Mouse (Mus musculus): ENCODE results near the gene Spic. TPM values are rescaled to one million over a fixed set of nuclear protein-coding genes. Genes with fewer than 3 reads are reported as not detected.
A peak's percentile ranks its signal among the peaks of the same experiment; 100 is the strongest.
"Not testable (repeated sequence)": the region's sequence is repeated elsewhere in the genome, so short reads cannot be mapped to it uniquely, and the experiment has no call there.

Gene Spic
- not detected for total RNA-seq (2021)

DNA sequence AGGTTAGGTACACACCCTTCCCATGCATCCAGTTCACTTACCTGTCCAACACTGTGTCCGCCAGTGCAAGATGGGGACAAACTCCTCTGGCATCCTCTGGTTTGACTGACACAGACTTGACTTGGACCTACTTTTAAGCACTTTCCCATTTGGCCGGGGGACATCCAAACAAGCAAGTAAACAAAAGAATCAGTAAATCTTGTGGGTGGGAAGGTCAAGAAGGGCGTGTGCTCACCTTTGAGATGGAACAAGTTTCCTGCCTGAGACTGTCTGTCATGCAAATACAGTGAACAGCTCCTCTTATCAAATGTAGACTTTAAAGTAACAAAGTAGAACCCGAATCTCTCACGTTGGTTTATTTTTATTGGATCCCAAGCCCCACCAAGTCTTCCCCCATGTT, at the start of gene Spic:
Gene Spic, minus strand, starts transcription at position 91 of the 400 bp plus-strand sequence.
- DNase-seq, result no peak

DNA sequence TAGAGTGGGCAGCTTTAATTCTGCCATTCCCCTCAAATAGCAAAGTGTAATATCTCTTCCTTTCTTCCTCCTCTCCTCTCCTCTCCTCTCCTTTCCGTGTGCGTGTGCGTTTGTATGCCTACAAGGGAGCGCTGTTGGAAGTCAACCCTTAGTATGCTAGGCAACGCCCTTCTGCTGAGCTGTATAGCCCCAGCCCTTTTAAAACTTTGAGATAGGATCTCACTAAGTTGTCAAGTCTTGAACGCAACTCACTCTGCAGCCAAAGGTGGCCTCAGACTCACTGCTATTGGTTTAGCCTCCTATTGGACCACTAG, 47.5 kb upstream of the Spic start:
- no peak for DNase-seq

DNA sequence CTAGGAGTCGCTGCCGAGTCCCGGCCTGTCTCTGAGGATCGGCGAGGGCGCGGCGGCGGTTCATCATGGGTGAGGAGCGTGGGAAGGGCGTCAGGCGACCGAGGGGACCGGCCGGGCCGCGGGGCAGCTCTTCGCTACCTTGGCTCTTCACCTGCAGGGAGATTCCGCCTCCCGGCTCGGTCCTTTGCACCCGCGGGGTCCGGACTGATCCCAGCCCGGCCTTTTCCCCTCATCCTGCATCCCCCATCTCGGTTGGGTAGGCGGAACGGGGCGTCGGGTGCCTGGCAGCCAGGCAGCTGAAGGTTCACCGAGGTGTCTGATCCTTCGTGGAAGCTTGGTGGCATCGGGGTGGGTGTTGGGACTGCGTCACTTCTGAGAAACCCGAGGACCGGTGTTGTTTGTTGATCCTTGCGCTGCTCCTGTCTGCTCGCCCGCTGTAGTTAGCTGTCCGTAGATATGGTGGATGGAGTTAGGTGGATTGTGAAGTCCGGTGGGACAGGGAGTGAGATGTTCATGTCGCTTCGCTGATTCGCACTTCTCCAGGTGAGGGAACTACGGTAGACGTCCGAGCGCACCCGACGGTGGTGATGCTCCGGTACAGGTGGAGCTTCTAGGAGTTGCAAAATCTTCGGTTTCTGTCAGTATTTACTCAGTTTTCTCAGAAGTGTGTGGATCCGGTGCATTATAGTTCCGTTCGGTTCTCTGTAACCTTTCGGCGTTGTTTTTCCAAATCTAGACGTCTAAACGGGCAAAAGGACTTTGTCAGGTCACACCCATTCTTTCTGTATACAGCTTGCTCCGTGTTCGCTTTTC, 46.9 kb upstream of the Spic start:
- DNase-seq, result no peak

DNA sequence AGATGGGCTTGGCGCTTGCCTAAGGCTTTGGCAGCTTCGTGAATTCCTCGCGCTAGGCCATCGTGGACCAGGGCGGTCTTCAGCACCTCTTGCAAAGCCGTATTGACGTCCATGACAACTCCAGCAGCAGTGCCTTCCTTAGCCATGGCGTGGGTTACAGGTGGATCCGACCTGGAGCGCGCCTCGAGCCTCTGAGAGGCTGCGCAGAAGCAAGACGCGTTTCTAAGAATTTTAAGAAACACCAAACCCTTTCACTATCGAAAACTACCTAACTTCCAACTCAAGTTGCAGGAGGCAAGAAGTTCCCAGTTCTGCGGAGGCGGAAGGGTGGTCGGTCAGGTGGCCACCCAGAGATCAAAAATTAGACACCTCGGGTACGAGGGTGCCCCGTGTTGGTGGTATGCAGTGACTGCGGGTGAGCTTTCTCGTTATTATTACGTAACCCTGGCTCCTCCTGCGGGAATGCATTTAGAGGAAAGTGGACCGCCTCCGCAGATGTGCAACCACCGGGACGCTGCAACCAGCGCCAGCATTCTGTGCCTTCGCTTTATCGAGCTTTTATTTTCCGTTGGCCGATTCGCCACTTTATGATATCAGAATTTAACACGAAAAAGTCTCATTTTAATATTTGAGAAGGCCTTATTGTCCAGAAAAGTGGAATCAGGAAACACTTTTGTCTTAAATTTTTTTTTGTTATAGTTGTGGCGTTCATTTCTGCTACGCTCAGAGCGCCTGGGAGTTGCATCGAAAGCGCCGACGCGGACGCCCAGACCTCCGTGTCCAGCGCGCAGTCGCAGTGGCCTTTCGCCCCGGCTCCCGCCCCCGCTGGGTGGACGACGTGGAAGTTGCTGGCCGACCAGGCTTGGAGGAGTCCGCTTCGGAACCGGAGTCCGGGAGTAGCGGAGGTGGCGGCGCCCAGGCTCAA, 46.0 kb upstream of the Spic start, which contains the start of gene Arl1:
Gene Arl1, plus strand, starts transcription at position 288 of the 925 bp plus-strand sequence.
- DNase-seq, result peak; percentile 96

DNA sequence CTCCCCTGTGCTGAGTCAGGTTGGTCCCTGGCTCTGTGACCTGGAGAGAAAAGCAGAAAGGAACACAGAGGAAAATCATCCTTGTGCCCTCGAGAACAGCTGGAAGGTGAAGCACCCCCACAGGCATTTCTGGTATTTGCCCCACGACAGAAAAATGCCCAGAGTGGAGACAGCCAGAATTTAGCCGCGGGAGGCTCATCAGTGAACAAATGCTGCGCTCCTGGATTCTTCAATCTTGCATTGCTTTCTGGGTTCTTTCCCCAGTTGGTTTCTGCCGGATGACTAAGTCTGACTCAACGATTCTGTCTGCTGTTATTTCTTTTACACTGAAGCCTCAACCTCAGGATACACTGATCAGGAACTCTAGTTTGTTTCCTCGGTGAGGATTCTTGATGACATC, 43.4 kb upstream of the Spic start:
- no peak for DNase-seq

DNA sequence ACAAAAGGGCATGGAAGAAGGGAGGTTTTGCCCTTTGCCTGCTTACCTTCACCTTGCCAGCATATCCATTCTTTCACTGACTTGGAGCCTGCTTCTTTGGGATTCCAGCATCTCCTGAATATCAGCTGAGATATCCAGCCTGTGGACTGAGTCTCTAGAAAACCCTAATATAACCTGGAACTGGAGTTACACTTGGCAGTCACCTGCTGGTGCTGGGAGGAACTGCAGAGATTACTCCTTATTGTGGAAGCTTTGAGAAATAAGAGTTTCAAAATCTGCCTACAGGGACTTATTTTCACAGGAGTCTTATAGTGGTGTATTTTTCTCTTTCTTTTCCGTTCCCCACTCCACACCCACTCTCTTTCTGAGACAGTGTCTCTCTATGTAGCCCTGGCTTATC, 42.3 kb upstream of the Spic start:
- peak; percentile 52 for DNase-seq

DNA sequence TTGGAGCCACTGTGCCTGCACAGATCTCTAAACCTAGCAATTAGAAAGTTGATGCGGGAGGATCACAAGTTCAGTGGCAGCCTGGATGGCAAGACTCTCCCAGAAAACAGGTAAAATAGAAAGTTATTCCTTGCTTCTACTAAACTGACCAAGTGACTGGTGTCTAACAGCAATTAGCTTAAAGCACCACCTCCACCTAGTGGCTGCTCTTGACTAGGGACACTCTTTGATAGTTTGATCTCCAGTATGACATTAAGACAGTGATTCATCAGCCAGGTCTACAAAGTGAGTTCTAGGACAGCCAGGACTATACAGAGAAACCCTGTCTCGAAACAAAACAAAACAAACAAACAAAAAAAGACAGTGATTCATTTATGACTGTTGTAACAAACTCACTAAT, 40.5 kb upstream of the Spic start:
- DNase-seq, result peak; percentile 21

DNA sequence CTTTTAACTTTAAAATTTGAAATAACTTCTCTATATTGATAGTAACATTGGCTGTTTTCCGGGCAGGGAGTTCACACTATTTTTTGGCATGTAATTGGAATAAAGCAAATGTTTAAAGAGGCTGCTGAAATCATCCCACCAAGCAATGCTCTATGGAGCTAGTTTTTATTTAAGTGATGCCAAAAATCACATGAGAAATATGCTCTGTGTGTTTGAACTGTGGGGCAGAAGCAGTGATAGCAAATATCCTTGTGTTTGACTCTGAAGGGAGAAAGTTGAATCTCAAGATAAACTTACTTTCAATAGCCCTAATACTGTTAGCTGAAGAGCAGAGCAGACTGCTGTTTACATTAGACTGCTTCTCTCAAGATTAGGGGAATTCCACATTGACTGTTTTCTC, 34.8 kb upstream of the Spic start:
- no peak for DNase-seq

DNA sequence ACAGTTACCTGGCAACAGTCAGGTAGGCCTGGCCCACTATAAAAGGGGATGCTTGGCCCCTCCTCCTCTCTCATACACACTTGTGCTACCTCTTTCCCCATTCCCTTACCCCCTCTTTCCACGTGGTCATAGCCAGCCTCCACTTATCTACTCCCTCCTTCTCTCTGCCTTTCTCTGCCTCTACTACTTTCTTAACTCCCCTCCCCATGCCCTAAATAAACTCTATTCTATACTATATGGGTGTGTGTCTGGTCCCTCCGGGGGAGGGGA, 32.9 kb upstream of the Spic start:
- DNase-seq, result no peak

DNA sequence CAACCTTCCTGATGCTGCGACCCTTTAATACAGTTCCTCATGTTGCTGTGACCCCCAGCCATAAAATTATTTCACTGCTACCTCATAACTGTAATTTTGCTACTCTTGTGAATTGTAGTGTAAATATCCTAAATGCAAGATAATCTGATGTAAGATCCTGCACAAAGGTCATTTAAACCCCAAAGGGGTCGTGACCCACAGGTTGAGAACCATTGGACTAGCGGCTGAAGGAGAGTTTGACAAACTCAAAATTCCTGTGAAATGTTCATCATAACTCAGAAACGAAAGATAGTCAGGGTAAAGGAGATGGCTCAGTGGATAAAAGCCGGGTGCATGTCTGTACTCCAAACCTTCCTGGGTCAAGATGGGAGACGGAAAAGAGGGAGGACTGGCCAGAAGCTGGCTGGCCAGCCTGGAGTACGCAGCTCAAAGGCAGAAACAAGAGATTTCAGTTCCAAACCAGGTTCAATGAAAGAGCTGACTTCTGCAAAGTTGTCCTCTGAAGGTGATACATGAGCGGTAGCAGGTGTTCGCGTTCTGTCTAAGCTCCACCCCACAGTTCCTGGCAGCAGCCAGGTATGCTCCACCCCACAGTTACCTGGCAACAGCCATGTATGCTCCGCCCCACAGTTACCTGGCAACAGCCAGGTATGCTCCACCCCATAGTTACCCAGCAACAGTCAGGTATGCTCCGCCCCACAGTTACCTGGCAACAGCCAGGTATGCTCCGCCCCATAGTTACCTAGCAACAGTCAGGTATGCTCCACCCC, 32.4 kb upstream of the Spic start:
- no peak for DNase-seq

DNA sequence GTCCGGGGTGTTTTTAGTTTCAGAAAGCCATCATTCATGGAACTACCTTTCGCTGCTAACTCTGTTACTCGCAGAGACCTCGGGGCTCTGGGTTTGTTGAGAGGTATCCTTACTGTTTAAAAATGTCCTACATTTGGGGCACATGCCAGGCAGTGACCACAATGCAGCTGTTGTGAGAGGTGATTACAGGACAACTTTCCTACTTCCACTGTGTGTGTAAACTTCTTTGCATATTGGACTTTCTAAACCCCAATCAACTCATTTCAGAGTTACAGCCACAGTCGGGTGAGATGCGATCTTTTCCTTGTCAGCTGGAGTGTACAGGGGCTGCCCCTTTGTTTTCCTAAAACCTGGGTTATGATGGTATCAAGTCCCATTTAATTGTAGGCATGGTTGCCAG, 30.8 kb upstream of the Spic start:
- DNase-seq, result no peak

DNA sequence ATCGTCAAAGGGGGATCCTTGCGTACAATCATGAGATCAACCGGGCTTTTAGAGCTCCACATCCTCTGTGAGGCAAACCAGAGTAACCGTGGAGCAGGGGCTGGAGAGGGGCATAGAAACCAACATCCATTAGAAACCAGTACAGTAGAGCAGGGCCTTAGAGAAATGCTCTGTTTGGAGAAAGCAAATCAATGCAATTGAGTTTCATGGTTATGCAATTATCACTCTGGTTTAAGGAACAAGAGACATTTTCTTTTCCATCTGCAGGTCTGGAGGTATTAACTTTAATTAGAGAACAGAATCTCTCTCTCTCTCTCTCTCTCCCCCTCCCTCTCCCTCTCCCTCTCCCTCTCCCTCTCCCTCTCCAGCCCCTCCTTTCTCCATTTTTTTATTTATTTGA, 29.9 kb upstream of the Spic start:
- no peak for DNase-seq

DNA sequence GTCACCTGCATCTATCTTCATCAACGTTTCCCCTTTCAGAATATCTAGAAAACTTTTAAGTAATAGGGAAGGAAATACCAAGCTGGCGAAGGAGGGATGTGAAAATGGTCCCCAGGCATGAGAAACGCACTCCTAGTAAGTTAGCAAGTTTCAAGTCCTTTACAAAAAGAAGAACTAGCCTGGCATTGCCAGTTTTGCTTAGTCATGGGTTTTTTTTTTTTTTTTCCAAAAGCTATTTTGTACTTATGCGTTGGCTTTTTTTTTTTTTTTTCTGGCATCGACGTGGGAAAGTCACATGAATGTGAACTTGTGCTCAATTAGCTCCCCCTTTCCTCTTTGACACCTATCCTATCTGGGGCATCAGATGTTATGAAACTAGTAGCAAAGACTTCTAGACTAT, 27.5 kb upstream of the Spic start:
- DNase-seq, result no peak

DNA sequence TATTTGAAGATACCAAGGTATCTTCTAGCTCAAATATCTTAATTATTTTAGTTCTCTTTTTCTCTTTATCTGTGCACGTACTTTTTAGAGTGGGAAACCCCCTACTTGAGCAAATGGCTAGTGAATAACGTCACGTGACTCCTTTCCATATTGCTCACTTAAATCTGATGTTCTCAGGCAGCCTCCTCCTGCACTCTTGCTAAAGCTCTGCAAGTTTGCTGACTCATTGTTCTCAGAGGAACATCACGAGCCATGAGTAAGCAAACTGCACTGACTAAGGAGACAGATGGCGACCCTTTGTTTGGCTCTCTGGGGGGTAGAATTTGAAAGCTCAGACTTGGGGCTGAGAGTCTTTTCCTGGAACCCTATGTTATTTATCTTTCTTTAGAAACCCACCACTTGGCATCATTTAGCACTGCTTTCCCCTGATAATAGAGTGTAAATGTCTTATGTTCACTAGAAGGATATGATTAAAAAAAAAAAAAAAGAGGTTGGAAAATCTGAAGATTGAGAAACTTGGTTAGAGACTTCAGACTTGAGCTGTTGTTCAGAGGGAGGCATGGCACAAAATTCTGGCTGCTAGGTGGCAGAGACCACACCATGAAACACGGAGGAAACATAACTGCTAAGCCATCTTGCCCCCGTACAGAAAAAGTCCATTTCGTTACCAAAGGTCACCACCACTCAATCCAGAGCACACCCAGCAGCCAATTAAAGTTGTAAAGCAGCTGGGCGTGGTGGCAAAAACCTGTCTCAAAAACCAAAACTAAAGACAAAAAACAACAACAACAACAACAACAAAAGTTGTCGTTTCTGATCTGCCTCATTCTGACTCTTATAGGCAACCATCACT, 24.1 kb upstream of the Spic start:
- no peak for DNase-seq

DNA sequence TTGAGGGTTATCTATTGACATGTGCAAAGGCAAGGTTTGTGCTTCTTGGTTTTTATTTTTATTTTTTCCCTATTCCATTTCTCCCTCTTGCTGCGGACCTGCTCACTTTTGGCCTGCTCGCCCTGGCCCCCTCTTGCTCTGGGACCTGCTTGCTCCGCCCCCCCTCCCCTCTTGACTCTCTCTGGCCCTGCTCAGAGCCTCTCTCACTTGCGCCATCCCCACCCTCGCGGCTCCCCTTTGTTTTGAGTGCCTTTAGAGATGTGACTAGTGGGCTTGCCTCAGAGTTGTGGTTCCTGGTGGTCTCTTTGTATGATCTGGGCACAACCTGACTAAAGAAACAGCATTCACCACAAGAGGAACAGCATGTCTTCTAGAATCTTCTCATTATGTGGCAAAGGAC, 16.1 kb upstream of the Spic start:
- no peak for DNase-seq

DNA sequence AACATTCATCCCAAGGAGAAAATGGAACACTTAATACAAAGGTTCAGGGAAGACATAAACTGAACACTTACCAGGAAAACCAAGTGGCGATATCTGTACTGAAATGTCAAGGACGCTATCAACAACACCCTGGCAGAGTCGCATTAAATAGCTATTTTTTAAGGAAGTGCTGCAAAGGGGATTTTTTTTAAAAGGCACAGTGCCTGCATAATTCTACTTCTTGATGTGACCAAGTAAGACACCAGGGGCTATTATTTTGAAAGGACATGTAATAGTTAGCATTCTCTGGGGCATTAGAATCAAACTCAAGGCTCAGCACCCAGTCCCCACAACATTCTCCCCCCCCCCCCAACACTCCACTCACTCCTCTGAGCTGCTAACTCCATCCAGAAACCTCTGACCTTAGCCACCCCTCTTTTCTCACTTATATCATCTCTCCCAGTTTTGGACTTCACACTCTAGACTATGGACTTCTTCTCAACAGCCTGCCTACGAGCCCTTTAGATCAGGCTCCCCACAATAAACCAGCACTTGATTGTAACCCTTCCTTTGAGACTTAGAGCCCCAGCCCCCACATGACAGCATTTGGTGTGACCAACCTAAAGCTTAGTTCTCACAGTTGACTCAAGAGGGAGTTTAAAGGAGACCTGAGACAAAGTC, 1.8 kb downstream of the Spic start:
- no peak for DNase-seq

DNA sequence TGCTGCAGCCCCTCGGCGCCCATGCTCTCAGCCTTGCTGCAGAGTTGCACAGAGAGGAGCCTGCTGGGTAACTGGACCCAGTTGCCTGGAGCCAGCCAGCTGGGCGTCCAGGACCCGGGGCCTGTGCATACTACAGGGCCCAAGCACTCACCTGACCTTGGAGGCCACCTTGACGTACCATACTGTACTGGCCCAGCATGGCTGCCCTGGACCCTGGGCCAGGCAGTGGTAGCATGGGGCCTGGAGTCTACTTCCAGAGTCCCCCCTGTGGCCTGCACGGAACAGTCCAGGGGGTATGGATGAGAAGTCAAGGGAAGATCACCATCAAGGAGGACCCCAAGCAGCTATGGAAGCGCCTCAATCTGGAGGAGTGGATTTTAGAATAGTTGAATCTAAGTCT, 12.0 kb downstream of the Spic start:
- no peak for DNase-seq

DNA sequence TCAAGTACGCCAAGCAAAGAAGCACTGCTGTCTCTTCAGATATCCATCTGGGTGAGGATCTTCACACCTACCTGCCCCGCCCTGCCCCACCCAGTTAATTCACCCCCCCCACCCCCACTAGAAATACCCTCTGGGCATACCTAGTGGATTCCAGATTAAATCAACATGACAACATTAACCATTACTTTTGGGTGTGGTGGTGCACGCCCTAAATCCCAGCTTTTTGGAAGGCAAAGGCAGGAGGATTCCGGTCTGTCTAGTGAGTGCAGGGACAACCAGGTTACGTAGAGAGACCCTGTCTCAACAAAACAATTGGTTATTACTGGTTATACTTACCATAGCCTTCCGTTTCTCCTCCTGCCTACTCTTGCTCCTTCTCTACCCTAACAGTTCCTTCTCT, 12.7 kb downstream of the Spic start:
- DNase-seq, result no peak

DNA sequence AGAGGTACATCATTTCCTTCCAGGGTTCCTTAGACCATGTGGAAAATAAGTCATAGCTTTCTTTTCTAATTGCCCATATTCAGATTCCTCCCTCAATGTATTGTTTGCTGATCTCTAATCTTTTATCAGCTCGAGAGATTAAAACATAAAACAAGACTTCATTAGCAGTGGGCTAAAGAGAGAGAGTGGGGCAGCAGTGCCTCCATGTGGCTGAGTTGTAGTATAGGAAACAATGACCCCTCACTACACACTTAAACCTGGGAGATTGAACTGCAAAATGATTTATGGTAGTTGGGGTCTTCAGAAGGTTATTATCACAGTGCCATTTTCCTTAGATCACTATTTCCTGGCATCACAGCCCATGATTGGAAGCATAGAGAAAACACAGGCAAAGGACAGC, 15.1 kb downstream of the Spic start:
- peak; percentile 34 for DNase-seq

DNA sequence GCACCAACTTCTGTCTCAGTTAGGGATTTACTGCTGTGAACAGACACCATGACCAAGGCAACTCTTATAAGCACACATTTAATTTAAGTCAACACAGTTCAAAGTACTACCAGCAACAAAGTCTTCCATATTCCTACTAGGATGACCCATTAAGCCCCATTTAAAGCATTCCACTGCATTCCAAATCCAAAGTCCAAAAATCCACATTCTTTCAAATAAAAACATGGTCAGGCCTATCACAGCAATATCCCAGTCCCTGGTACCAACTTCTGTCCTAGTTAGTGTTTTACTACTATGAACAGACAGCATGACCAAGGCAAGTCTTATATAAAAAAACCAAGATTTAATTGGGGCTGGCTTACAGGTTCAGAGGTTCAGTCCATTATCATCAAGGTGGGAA, 21.0 kb downstream of the Spic start:
- not testable (repeated sequence) for DNase-seq

DNA sequence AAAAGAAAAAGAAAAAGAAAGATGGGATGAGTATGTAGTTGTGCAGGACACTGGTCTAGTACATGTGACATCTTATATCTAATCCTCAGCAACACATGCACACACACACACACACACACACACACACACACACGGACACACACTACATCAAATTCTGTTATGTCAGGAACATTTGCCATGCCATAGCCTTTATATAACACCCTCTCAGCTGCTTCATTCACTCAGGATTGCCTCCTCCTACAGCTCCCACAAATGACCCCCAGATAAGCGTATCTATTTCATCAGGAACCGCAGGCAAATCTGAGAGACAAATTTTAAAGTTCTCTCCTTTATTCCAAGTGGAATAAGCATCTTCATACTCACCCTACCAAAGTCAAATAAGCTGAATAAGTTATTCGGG, 25.9 kb downstream of the Spic start:
- no peak for DNase-seq

DNA sequence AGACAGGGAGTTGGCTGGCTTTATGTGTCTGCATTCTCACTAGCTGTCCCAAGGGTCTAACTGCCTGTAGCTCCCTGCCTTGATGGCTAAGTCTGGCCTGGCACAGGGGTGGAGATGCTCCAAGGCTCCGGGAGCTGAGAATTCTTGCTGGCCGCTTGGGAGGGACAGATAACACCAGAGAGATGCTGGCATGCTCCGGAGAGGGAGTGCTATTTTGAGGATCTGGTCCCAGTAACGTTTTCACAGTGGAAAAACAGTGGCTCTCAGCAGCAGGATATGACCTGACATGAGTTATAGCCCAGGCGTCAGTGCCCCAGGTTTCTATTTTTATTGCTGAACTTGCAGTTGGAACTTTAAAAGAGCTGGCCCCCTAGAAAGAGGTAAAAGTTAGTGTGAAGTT, 39.4 kb downstream of the Spic start:
- DNase-seq, result peak; percentile 35
